Mouse (Mus musculus) limb, embryonic 14.5 days (tissue): ENCODE results near the gene C77080. TPM values are rescaled to one million over a fixed set of nuclear protein-coding genes. Genes with fewer than 3 reads are reported as not detected.

Source experiments
- ATAC-seq: fragments of 200-750 bp; cut with Nextera tagmentation; 2 replicates; pipeline ENCODE4 v1.8.0; 2017; ENCODE audit warnings: low read depth, moderate number of reproducible peaks, moderate TSS enrichment; ENCODE audit not compliant: low FRiP score
- DNase-seq: peaks from one replicate; pipeline ENCODE4 v3.0.0-alpha.2; 2015; ENCODE audit warnings: low spot score
- H3K27ac ChIP-seq: fragments of 300-500 bp; sonication (generic); replicated peaks from 2 replicates; pipeline ENCODE4 v1.5.1; 2014; ENCODE audit warnings: low read depth, mild to moderate bottlenecking, low read length, moderate library complexity, mixed read lengths
- H3K27me3 ChIP-seq: fragments of 300-500 bp; sonication (generic); 2 replicates; pipeline ENCODE4 v1.6.1; 2014; ENCODE audit warnings: low read length, mixed read lengths; ENCODE audit not compliant: control insufficient read depth, insufficient read depth
- H3K36me3 ChIP-seq: fragments of 300-500 bp; sonication (generic); 2 replicates; pipeline ENCODE4 v1.6.1; 2014; ENCODE audit warnings: mild to moderate bottlenecking, low read length, moderate library complexity, mixed read lengths; ENCODE audit not compliant: control insufficient read depth, insufficient read depth
- H3K4me1 ChIP-seq: fragments of 300-500 bp; sonication (generic); 2 replicates; pipeline ENCODE4 v1.6.1; 2014; ENCODE audit warnings: antibody characterized with exemption, low read length, mixed read lengths; ENCODE audit not compliant: control insufficient read depth, insufficient read depth
- H3K4me2 ChIP-seq: fragments of 300-500 bp; sonication (generic); replicated peaks from 2 replicates; pipeline ENCODE4 v1.6.1; 2014; ENCODE audit warnings: low read depth, mild to moderate bottlenecking, low read length, moderate library complexity; ENCODE audit not compliant: severe bottlenecking
- H3K4me3 ChIP-seq: fragments of 300-500 bp; sonication (generic); replicated peaks from 2 replicates; pipeline ENCODE4 v1.5.1; 2014; ENCODE audit warnings: low read length
- H3K9ac ChIP-seq: fragments of 300-500 bp; sonication (generic); 2 replicates; pipeline ENCODE4 v1.6.1; 2014; ENCODE audit warnings: mild to moderate bottlenecking, low read depth, low read length, moderate library complexity; ENCODE audit not compliant: severe bottlenecking
- H3K9me3 ChIP-seq: fragments of 300-500 bp; sonication (generic); 2 replicates; pipeline ENCODE4 v1.6.1; 2016; ENCODE audit warnings: low read length; ENCODE audit not compliant: control insufficient read depth
- POLR2A ChIP-seq: fragments of 200-500 bp; IDR thresholded peaks from 2 replicates; pipeline ENCODE4 v1.8.0; 2012; ENCODE audit warnings: inconsistent platforms, mild to moderate bottlenecking, moderate library complexity, borderline replicate concordance; ENCODE audit not compliant: insufficient read depth, insufficient read length; ENCODE audit errors: extremely low read depth
- WGBS: fragments of 180-500 bp; shearing (Covaris S2); extraction: QIAGEN DNeasy Blood & Tissue Kit; methylation state at CpG from one replicate; pipeline ENCODE4 v1.1.7; 2014; 5-methylcytosine and 5-hydroxymethylcytosine counted together
- polyA plus RNA-seq, 2 experiments: library from polyadenylated mRNA; depleted of rRNA in 1 of 2; stranded (reverse) in 1 of 2; unstranded in 1 of 2; fragments of >200 nt; fragmentation: Nextera tagmentation in 1 of 2; extraction: Ambion mirVana in 1 of 2; gene quantifications; 2 replicates each; pipeline versions ENCODE4 v1.2.1 to v1.2.3; 2012 to 2014

The C77080 gene
- polyA plus RNA-seq, 2 experiments: 7.6 to 17.1 TPM

- Histone ChIP-seq H3K36me3 (no peaks in the 10 kb centered on the region), H3K4me1 (peaks cover 7% of the 10 kb centered on the region; the same call in 1 of the 2 replicates), H3K4me2 (peak overlapping the region; percentile 98), H3K27ac (0 out of 2 replicates have a peak overlapping the region, but pooled peaks have one; percentile 20), H3K4me3 (peak overlapping the region; percentile 57), H3K9me3 (no peaks in the 10 kb centered on the region), H3K9ac (no peak overlapping the region), H3K27me3 (peaks cover 6% of the 10 kb centered on the region)
- ATAC-seq: peak; percentile 41; the same call in 1 of the 2 replicates
- TF ChIP-seq POLR2A: no peak
- DNase-seq: peak; percentile 50
- WGBS: 71% methylated on average over 5 of the region's 5 CpGs
Measured at GRCm38 (mm10) chr4:129286001-129286682, 24.9 kb upstream of the C77080 start.

- no peak for TF ChIP-seq POLR2A
- no peak for DNase-seq
- no peak for ATAC-seq
- H3K9me3 ChIP-seq: no peaks in the 10 kb centered on the region
- H3K9ac ChIP-seq: no peak overlapping the region
- H3K4me2 ChIP-seq: no peak overlapping the region
- 83% methylated on average over 2 of the region's 2 CpGs for WGBS
- H3K4me1 ChIP-seq: peaks cover 7% of the 10 kb centered on the region; the same call in 1 of the 2 replicates
- no peaks in the 10 kb centered on the region for H3K36me3 ChIP-seq
- H3K27ac ChIP-seq: no peak overlapping the region
- H3K4me3 ChIP-seq: no peak overlapping the region
- H3K27me3 ChIP-seq: peaks cover 6% of the 10 kb centered on the region
Measured at GRCm38 (mm10) chr4:129284685-129285084, 23.5 kb upstream of the C77080 start.

- Histone ChIP-seq H3K27me3 (peaks cover 6% of the 10 kb centered on the region), H3K36me3 (no peaks in the 10 kb centered on the region), H3K4me2 (no peak overlapping the region), H3K4me1 (peaks cover 7% of the 10 kb centered on the region; the same call in 1 of the 2 replicates), H3K9ac (no peak overlapping the region), H3K9me3 (no peaks in the 10 kb centered on the region), H3K27ac (no peak overlapping the region), H3K4me3 (no peak overlapping the region)
- 83% methylated on average over 5 of the region's 5 CpGs for WGBS
- ATAC-seq (no peak), DNase-seq (no peak)
- TF ChIP-seq POLR2A: no peak
Measured at GRCm38 (mm10) chr4:129283226-129283625, 22.0 kb upstream of the C77080 start.

- 75% methylated on average over 5 of the region's 5 CpGs for WGBS
- Histone ChIP-seq H3K9ac (no peak overlapping the region), H3K4me3 (no peak overlapping the region), H3K4me2 (no peak overlapping the region), H3K4me1 (peaks cover 7% of the 10 kb centered on the region; the same call in 1 of the 2 replicates), H3K9me3 (no peaks in the 10 kb centered on the region), H3K36me3 (no peaks in the 10 kb centered on the region), H3K27ac (no peak overlapping the region), H3K27me3 (peaks cover 6% of the 10 kb centered on the region)
- no peak for TF ChIP-seq POLR2A
- no peak for ATAC-seq
- DNase-seq: no peak
Measured at GRCm38 (mm10) chr4:129282786-129283185, 21.6 kb upstream of the C77080 start.

- peak; percentile 92 for DNase-seq
- H3K4me1 ChIP-seq: no peaks in the 10 kb centered on the region
- 2% methylated on average over 18 of the region's 18 CpGs for WGBS
- no peak overlapping the region for H3K27ac ChIP-seq
- no peak for TF ChIP-seq POLR2A
- H3K4me2 ChIP-seq: no peak overlapping the region
- ATAC-seq: peak; percentile 27; the same call in 1 of the 2 replicates
- H3K9me3 ChIP-seq: no peaks in the 10 kb centered on the region
- H3K36me3 ChIP-seq: no peaks in the 10 kb centered on the region
- no peak overlapping the region for H3K9ac ChIP-seq
- no peaks in the 10 kb centered on the region for H3K27me3 ChIP-seq
- H3K4me3 ChIP-seq: no peak overlapping the region
Measured at GRCm38 (mm10) chr4:129276453-129276865, 15.3 kb upstream of the C77080 start.
